Mouse (Mus musculus) brown adipose tissue, adult 24 weeks (tissue): Measurements from ENCODE around the gene Sash1. TPM values are rescaled to one million over a fixed set of nuclear protein-coding genes. Genes with fewer than 3 reads are reported as not detected.

Source experiments
- H3K27ac ChIP-seq: fragments of 200-500 bp; replicated peaks from 2 replicates; pipeline ENCODE4 v1.5.1; 2012; ENCODE audit warnings: low read depth, mild to moderate bottlenecking, low read length
- H3K4me1 ChIP-seq: fragments of 200-500 bp; 2 replicates; pipeline ENCODE4 v1.6.1; 2012; ENCODE audit warnings: low read length, mixed read lengths; ENCODE audit not compliant: control insufficient read depth, insufficient read depth, insufficient read length
- H3K4me3 ChIP-seq: fragments of 200-500 bp; 2 replicates; pipeline ENCODE4 v1.5.1; 2012; ENCODE audit warnings: low read depth, mild to moderate bottlenecking, low read length, moderate library complexity; ENCODE audit not compliant: insufficient read depth
- polyA plus RNA-seq: library from polyadenylated mRNA; stranded (reverse); fragments of >200 nt; gene quantifications from 2 replicates; pipeline ENCODE4 v1.2.4, GENCODE M21; 2012; ENCODE audit not compliant: missing spikeins, insufficient read depth, insufficient read length

Gene Sash1
- polyA plus RNA-seq, 1 experiment = 18.2 TPM

- Histone ChIP-seq H3K4me1 (peaks cover 11% of the 10 kb centered on the region; the same call in 1 of the 2 replicates), H3K4me3 (no peak overlapping the region), H3K27ac (no peak overlapping the region)
Observed at GRCm38 (mm10) chr10:8913904-8914303, 28.0 kb upstream of the Sash1 start.

- Histone ChIP-seq H3K27ac (peak overlapping the region; percentile 50; the same call in 1 of the 2 replicates), H3K4me3 (no peak overlapping the region), H3K4me1 (peaks cover 11% of the 10 kb centered on the region; the same call in 1 of the 2 replicates)
Observed at GRCm38 (mm10) chr10:8912706-8913275, 26.9 kb upstream of the Sash1 start.

- H3K4me1 ChIP-seq = peaks cover 11% of the 10 kb centered on the region; the same call in 1 of the 2 replicates
- H3K27ac ChIP-seq = peak overlapping the region; percentile 50; the same call in 1 of the 2 replicates
- no peak overlapping the region for H3K4me3 ChIP-seq
Observed at GRCm38 (mm10) chr10:8912213-8912612, 26.3 kb upstream of the Sash1 start.

GRCm38 (mm10) chr10:8910237-8910990 is 24.5 kb upstream of the Sash1 start:
- no peak overlapping the region for H3K4me3 ChIP-seq
- peaks cover 11% of the 10 kb centered on the region; the same call in 1 of the 2 replicates for H3K4me1 ChIP-seq
- H3K27ac ChIP-seq = 0 out of 2 replicates have a peak overlapping the region, but pooled peaks have one; percentile 12

- Histone ChIP-seq H3K4me3 (no peak overlapping the region), H3K4me1 (no peaks in the 10 kb centered on the region), H3K27ac (no peak overlapping the region)
Observed at GRCm38 (mm10) chr10:8903086-8903485, 17.2 kb upstream of the Sash1 start.

GRCm38 (mm10) chr10:8902412-8902811 is 16.5 kb upstream of the Sash1 start:
- Histone ChIP-seq H3K4me3 (no peak overlapping the region), H3K27ac (no peak overlapping the region), H3K4me1 (no peaks in the 10 kb centered on the region)

- Histone ChIP-seq H3K27ac (no peak overlapping the region), H3K4me1 (no peaks in the 10 kb centered on the region), H3K4me3 (no peak overlapping the region)
Observed at GRCm38 (mm10) chr10:8898831-8899511, 13.1 kb upstream of the Sash1 start.

GRCm38 (mm10) chr10:8898099-8898777 is 12.4 kb upstream of the Sash1 start:
- Histone ChIP-seq H3K27ac (no peak overlapping the region), H3K4me3 (no peak overlapping the region), H3K4me1 (no peaks in the 10 kb centered on the region)

- H3K4me1 ChIP-seq = no peaks in the 10 kb centered on the region
- no peak overlapping the region for H3K4me3 ChIP-seq
- H3K27ac ChIP-seq = no peak overlapping the region
Observed at GRCm38 (mm10) chr10:8894965-8895515, 9.2 kb upstream of the Sash1 start.

GRCm38 (mm10) chr10:8890511-8890910 is 4.6 kb upstream of the Sash1 start:
- H3K4me1 ChIP-seq = no peaks in the 10 kb centered on the region
- H3K4me3 ChIP-seq = no peak overlapping the region
- no peak overlapping the region for H3K27ac ChIP-seq

GRCm38 (mm10) chr10:8889341-8889740 is 3.5 kb upstream of the Sash1 start:
- Histone ChIP-seq H3K4me1 (no peaks in the 10 kb centered on the region), H3K27ac (no peak overlapping the region), H3K4me3 (no peak overlapping the region)

GRCm38 (mm10) chr10:8886528-8886854 is 621 bp upstream of the Sash1 start:
- peak overlapping the region; percentile 89 for H3K4me3 ChIP-seq
- peak overlapping the region; percentile 76 for H3K27ac ChIP-seq
- peaks cover 4% of the 10 kb centered on the region; the same call in 1 of the 2 replicates for H3K4me1 ChIP-seq

GRCm38 (mm10) chr10:8885201-8885600 is 669 bp downstream of the Sash1 start:
- Histone ChIP-seq H3K4me3 (peak overlapping the region; percentile 89), H3K4me1 (peaks cover 16% of the 10 kb centered on the region), H3K27ac (peak overlapping the region; percentile 94)

- peak overlapping the region; percentile 94 for H3K27ac ChIP-seq
- H3K4me3 ChIP-seq = peak overlapping the region; percentile 89
- H3K4me1 ChIP-seq = peaks cover 16% of the 10 kb centered on the region
Observed at GRCm38 (mm10) chr10:8884565-8884964, 1.3 kb downstream of the Sash1 start.

GRCm38 (mm10) chr10:8883686-8884085 is 2.2 kb downstream of the Sash1 start:
- peaks cover 22% of the 10 kb centered on the region for H3K4me1 ChIP-seq
- peak overlapping the region; percentile 48 for H3K4me3 ChIP-seq
- peak overlapping the region; percentile 85 for H3K27ac ChIP-seq
